Mouse (Mus musculus) adrenal gland, postnatal 4 days (tissue): ENCODE results near the gene Cacnb4. TPM values are rescaled to one million over a fixed set of nuclear protein-coding genes. Genes with fewer than 3 reads are reported as not detected.

Source experiments
- DNase-seq, 2 experiments: peaks; one replicate each; pipeline ENCODE4 v3.0.0; 2021 to 2022; ENCODE audit warnings: low spot score in 2 of 2, mixed read lengths in 2 of 2
- total RNA-seq, 2 experiments: library from RNA; stranded (reverse); gene quantifications; 2 replicates each; pipeline ENCODE4 v1.2.3; 2021

The Cacnb4 gene
- total RNA-seq, 2 experiments from 2014 or later: 1.1 to 2.4 TPM

DNA sequence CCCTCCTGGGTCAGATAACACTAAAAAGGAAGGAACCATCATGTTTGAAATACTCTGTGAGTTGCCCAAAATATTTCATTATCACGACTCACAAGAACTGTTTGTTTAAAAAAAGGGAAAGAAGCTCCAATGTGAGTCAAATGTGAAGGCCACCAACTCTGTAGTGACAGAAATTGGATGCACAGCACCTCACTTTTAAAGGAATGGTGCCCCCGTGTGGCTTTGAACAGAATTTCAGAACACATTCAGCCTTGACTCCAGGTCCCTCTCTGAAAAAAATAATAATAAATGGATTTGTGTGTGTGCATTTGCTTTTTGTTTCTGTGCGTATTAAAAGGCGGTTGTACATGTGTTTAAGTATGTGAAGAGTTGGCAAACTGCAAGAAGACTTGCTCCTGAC, 71.3 kb downstream of the Cacnb4 start:
- peak in 1 of 2 experiments; percentile 47 for DNase-seq

DNA sequence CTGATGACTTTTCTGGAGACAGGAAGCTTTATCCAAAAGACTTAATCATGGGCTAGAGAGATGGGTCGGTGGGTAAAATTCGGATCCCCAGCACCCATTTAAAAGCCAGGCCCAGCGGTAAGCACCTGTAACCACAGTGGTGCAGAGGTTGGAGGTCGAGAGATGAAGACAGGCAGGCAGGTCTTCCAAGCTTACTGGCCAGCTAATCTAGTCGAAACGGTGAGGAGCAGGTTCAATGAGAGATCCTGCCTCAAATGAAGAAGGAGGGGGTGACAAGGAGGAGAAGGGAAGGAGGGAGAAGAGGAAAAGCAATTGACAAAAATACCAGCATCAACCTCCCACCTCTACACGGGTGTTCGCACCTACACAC, 72.0 kb downstream of the Cacnb4 start:
- no peak for DNase-seq

DNA sequence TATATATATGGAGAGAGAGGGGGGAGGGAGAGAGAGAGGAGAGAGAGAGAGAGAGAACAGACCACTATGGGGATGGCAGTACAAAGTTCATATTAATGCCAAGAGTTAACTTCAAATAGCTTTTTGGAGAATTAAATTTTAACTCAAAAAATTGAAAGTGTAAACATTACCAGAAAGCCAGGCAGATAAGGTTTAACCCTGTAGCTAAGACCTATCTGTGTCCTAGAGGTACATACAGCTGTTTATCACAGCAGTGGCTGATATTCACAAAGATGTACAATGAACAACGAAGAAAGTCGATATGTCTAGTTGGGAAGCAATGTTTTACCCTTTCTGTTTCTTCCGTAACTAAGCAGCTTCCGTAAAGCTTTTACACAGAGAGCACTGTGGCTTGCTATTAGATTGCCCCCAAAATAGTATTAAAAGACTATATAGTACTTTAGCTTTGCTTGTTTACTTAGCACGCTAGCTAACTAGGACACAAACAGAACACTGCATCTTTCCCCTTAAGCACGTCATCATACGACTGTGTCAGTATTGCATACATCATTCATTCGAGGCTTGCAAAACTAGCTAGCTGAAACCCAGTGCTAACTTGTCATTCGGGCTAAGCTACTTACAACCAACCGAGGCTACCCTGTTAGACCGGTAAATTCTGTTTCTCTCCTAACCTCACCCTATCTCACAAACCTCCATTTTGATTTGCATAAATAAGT, 72.5 kb downstream of the Cacnb4 start:
- DNase-seq: no peak

DNA sequence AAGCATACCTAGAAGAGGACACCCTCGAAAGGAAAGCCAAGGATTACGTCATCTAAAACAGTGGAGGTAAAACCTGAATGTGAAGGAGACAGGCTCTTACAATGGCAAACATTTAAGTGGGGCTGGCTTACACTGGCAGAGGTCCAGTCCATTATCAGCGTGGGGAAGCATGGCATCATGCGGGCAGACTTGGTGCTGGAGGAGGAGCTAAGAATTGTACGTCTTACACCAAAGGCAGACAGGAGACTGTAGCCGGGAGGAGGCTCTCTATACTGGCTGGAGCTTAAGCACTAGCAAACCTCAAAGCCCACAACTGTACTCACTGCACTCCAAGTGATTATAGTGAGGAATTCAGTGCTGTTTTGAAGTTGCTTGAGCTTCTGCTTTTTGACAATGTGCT, 73.2 kb downstream of the Cacnb4 start:
- DNase-seq: no peak

DNA sequence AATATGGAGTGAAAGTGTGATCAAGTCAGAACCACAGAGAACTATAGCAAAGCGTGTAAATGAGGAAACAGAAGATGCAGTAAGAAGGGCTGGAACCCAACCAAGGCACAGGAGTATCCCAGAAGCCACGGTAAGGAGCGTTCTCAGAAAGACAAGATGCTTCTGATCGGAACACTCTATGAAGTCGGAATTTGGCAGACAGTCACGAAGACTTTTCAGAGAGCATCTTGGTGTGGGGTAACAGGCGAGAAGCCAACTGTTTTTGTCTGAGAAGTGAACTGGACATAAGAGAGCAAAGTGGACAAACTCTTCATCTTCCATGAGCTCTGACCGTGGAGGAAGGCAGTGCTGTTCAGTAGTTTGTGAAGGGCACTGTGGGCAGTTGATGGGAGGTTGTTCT, 73.7 kb downstream of the Cacnb4 start:
- DNase-seq: no peak

DNA sequence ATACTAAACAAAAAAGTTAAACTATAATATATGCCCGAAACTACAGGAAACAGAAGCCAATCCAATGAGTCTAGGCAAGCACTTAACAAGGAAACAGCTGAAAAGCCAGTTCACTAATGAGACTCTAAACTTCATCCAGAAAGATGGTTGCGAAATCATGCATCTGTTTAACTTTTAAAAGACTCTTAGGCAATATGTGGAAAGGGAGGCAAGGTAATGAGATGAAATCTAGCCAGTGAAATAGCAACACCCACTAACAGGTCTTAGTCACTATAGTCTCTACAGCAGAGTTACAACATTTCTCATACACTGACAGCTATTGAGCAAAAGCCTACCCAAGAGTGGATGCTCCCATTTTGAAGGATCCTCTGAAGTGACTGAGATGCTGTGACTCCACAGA, 74.4 kb downstream of the Cacnb4 start:
- no peak for DNase-seq

DNA sequence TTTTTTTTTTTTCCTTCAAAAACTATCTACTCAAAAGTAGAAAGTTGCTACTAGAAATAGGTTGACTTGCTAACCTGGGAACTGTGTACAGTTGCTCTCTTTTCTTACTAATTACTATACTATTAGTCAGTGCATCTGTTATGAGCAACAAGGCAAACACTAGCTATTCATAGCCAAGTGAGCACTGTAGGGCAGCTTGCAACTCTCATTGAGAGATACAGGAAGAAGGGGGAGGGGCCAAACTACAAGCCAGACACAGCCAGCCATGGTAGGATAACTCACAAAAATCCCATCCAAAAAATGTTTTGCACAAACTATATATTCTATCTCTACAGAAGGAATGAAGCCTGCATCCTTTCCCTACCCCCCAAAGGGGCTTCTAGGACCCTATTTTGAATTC, 79.1 kb downstream of the Cacnb4 start:
- DNase-seq: no peak

DNA sequence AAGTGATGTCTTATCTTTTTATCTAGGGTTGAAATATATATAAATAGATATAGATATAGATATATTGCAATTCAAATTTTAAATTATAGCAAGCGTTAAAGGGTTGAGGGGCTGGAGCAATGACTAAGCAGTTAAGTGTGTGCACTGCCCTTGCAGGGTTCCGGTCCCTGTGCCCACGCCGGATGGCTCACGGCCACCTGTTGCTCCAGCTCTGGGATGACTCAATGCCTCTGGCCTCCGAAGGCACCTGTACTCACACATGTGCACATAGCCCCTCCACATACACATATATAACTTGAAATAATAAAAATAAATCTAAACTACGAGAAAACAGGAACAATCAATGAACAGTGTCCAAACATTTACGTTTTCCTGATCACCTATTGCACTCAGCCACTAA, 82.8 kb downstream of the Cacnb4 start:
- no peak for DNase-seq

DNA sequence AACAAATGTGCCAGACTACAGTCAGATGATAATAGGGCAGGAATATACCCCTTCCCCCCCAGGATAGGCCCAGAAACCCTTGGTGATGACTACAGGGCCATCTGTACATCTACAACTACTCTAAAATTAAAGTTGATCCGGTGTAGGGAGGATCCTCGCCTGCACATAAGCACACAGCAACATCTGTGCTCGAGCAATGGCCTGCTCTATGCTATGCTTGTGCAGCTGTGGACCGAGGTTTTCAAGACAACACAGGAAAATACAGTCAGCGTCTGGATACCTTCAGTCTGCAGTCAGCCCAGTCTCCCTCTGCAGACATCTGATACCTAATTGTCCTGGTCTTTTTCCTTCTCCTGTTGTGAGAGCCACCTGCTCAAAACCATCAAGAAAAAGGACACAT, 83.4 kb downstream of the Cacnb4 start:
- DNase-seq: no peak

DNA sequence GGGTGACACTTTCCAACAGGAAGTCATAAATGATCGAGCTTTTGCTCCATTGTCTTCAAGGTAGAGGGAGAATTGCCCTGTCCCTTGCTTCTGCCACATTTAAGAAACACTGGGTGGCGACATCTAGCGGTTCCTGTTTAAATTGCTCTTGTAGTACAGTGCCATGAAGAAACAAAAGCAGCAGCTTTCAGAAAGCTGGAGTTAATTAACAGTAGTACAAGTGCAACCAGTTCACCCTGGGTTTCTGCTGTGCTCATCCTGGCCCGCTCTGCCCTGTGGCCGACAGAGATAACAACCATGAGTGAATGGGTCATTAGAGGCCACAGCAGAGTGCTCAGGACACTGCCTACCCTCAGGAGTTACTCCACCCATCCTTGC, 85.7 kb downstream of the Cacnb4 start:
- DNase-seq: peak in 1 of 2 experiments; percentile 48

DNA sequence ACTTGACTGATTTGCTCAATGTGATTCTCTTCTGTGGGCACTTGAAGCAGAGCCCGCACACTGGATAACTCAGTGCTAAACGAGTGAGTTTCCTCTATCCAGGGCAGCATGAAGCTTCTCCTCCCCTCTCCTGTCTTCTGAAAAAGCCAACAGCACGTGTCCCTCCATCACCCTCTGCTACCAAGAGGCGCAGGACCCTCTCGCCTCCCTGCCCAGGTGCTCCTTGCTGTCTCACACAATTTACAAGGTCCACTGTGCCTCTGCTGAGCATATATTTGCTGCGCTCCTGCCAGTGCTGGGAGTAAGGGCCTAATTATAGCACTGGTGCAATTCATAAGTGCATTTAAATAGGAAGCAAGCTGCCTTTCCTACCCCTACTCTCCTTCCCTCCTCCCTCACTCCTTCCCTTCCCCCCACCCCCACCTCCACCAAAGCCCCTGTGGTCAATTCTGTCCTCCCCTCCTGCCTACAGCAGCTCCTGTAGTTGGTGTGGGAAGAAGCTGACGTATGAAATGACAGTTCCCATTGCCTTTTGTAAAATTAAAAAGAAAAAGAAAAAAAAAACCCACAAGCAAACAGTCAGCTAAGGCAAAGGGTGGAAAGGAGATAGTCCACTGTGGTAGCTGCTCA, 86.2 kb downstream of the Cacnb4 start:
- DNase-seq: no peak

DNA sequence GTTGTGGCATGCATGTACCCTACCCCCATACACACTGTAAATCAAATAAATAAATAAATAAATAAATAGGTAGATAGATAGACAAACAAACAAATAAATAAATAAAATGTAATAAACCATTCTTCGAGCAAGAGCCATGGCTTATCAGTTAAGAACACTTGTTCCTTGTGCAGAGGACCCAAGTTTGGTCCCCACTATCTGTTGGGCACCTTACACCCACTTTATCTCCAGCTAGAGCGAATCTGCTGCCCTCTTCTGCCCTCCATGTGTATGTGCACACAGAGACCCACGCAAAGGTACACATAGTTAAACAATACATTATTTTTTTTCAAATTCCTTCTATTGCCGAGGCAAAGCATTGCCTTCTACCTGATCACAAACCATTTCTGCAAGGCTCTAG, 87.1 kb downstream of the Cacnb4 start:
- DNase-seq: no peak

DNA sequence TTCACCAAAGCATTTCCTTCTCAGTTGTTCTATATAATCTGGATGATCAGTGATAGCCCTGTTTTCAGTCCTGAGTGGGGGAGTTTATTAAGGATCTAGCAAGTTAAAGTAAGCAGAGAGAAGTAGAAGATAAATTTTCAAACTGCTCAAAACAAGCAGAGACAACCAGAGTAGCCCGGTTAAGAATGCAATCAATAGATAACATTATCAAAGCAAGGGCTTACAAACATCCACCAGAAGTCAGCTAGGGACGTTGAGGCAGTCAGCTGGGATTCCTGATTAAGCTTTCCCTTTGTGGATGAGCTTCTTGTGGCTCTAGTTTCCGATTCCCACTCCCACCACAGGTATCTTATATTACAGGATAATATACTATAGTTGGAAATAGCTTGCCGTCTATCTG, 91.2 kb downstream of the Cacnb4 start:
- no peak for DNase-seq

DNA sequence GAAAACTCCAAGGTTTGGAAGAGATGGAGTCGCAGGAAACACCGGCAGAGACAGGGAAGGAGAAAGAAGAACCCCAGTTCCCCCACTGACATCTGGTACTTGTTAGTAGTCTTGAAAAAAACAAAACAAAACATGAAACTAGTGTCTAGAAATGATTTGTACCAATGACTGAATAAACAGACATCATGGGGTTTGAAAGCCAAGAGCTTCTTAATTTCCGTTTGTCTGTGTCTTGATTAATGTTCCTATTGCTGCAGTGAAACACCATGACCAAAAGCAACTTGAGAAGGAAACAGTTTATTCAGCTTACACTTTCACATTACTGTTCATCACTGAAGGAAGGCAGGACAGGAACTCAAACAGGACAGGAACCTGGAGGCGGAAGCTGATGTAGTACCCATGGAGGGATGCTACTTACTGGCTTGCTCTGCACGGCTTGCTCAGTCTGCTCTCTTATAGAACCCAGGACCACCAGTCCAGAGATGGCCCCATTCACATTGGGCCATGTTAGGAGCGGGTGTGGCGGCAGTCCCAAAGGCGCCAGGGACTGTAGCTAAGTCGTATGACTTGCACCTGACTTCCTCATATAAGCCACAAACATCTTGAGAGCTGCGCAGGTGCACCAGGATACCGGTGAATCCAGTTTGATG, 95.4 kb downstream of the Cacnb4 start:
- no peak for DNase-seq

DNA sequence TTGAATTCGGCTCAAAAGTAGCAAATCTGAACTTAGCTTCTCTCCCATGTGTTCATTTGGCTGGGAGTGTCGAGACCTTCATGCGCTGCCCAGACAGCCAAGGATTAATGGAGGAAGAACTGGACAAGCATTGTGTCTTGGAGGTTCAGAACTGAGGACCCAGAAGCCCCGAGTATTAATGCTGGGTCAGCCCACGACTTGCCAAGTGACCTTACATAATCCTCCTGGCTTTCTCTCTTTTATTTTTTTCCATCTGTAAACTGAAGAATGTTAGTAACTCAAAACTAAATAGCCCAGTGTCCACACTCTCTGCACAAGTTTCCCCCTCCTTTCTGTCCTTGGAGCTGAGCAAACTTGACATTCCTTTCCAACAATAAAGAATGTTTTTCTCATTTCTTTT, 95.9 kb downstream of the Cacnb4 start:
- DNase-seq: no peak

DNA sequence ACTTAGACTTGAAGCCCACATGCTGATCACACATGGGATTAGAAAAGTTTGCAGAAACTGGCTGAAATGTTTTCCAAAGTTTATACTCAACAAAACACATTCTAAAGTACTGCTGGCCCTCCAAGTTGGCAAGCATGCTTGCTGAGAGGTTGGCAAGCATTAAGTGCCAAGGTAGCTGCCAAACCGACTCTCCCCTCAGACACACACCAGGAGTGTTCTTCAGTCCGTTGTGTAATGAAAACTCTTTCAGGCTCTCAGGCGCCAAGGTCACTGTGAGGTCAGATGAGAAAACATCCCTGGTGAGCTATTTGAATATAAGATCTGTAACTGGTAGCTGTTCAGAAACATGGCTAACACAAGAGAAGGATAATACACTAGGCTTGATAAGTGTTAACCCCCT, 97.8 kb downstream of the Cacnb4 start:
- DNase-seq: no peak

DNA sequence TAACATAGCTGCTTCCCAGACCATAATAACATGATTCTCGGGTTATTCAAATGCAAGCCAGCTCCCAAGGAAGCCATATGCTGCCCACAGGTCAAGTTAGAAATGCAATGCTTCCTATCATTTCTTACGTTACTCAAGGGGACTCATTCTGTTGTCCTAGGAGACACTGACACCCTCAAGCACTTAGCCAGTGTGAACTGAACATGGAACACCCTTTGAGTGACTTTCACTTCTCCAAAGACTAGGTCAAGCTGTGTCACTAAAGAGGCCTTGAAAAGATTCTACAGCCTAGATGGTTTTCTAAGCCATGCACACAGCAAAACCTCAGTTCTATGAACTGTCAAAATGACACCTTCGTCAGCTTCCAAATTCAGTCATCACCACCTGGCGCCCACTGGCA, 98.9 kb downstream of the Cacnb4 start:
- no peak for DNase-seq

DNA sequence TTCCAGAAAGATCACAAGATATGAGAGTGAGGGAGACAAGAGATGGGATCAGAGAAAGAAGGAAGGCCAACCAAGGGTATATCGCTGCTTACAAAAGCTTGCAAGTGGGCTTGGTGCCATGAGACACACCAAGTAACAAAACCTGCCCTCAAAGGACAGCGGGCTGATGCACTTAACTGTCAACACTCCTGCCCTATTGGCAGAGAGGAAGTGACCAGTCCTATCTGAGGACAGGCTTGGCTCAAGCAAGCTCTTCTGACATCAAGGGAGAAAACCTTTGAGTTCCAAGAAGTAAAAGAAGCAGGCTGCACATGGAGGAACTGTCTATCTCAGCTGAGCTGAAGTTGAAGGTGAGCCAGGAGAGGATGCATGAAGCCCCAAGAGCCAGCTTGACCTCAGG, 100.1 kb downstream of the Cacnb4 start:
- DNase-seq: no peak

DNA sequence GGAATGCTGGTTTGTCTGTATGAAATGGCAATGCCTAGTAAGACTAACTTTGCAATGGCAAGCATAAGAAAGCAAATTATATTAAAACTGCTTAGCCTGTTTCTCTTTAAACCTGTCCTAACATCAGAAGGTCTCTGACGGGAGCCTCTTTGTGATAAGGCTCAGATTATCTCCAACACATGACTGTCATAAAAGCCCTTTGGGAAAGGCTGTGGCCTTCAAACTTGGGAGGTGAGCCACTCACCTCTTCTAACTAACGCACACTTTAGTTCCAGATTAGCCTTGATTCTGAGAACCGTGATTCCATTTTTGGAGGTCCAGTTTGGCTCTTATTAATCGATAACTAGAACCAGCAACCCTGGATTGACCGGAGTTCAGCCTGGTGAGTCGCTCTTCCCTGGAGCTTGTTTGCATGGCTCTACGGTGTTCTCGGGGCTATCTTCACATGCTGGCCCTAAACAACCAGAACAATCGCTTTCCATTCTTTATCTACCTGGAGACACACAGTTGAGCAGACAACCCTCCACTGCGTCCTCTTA, 100.9 kb downstream of the Cacnb4 start:
- DNase-seq: no peak

DNA sequence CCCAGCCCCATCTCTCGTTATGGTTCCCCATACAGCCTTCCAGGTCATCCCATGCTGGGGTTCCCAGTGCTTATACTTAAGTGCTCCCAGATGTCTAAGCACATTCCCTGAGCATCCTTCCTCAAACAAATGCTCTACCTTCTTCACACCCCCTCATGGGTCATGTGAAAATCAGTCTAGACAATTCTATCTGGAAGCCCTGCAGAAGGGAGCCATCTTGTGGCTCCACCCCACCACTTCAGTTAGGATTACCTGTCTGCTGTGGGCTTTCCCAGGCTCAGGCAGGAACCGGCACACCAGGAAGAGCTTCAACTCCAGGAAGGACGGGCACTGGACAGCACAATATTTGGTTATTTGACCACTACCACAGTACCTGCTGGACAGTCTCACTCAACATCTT, 101.7 kb downstream of the Cacnb4 start:
- no peak for DNase-seq

DNA sequence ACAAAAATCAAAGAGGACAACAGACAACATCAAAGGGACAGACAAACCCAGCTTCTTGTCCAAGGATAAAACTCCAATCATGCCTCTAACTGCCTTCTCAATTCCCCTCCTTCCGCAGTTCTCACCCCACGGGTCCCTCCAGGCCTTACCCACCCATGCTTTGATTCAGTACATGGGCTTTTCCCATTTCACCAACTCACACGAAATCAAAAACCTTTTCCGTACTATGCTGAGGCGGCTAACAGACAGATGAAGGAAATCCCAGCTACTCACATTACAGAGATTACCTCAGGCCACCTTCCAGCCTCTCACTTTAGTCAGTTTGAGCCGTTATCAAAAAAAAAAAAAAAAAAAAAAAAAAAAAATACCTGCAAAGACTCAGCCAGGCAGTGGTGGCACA, 104.4 kb downstream of the Cacnb4 start:
- DNase-seq: no peak

DNA sequence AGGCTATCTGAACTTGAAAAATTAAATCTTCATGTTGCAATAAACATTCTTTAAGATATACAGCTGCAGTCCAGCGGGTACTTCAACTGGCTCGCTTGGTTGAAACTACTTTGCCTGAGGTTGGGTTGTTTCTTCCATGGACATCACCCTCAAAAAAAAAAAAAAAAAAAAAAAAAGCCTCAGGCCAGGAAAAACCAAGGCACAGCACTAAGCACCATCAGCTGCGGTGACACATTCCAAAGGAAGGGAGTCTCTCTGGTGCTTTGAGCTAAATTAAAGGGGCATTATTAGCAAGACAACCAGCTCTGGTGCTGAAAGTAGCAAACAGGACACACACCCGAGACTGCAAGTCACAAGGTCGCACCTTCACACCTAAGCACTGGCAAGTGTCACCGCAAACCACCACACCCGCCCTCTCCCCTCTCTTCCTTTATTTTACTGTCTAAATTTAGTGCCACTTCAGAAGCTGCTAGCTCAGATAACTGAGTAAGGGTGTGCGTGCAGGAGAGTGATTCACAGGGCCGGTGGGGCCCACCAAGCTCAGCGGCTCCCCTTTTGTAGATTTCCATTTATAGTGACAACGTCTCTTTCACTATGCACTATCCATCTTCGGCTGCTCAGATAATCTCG, 105.2 kb downstream of the Cacnb4 start:
- no peak for DNase-seq
